ENCODE assay signal across 8 mouse cellular contexts in the genomic region with DNA sequence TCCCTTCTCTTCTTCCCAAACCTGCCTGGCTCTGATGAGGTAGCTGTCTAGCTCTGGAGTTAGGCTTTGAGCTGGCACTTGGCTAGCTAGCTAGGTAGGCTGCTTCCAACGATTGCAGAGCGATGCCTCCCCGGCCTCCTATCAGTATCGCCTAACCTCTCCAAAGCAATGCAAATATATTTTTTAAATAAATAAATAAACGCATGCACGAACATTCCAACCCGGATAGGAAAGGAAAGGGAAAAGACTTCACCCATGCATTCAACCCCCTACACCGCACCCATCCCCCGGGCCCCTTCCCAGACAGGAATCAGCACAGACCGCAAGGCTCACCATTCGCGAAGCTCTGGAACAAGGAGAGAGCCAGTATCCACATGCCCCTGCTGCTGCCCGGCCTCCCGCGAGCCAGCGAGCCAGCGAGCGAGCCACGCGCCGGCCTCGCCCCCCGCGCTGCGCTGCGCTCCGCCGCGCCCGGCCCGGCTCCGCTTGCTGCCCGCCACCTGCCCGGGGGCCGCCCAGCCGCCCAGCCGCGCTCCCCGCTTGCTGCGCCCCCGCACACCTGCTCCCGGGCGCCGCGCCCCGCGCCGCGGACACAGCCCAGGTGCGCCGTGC. TPM values are rescaled to one million over a fixed set of nuclear protein-coding genes. Genes with fewer than 3 reads are reported as not detected.
A peak's percentile ranks its signal among the peaks of the same experiment; 100 is the strongest.
DNase-seq lines count a peak whose midpoint lies in the region; ATAC-seq and TF ChIP-seq lines count a peak whose summit lies in the region.

No protein-coding gene starts in this region.

- TF ChIP-seq CTCF in left cerebral cortex, adult 2 months (IDR thresholded peaks at IDR 0.05) = no peak

- 1% methylated on average over 36 of the region's 51 CpGs for WGBS in embryonic facial prominence, embryonic 13.5 days
- WGBS in neural tube, embryonic 15.5 days = 1% methylated on average over 31 of the region's 51 CpGs

- ATAC-seq in CD4-positive, CD25-positive, alpha-beta regulatory T cell, adult 4 months = peak; percentile 8
- ATAC-seq in embryonic facial prominence, embryonic 13.5 days (ENCODE audit: insufficient number of reproducible peaks, insufficient read depth, low FRiP score, low TSS enrichment, low read depth) = peak; percentile 27; the same call in 1 of the 2 replicates
- ATAC-seq in neural tube, embryonic 15.5 days (ENCODE audit: low FRiP score) = peak; percentile 32

- H3K4me1 ChIP-seq in embryonic facial prominence, embryonic 13.5 days = peaks cover 11% of the 10 kb centered on the region
- peaks cover 44% of the 10 kb centered on the region for H3K4me1 ChIP-seq in neural tube, embryonic 15.5 days

- no peaks in the 10 kb centered on the region for H3K36me3 ChIP-seq in embryonic facial prominence, embryonic 13.5 days
- H3K36me3 ChIP-seq in neural tube, embryonic 15.5 days = no peaks in the 10 kb centered on the region

- peak; percentile 28 to 36 for DNase-seq in cerebellum, postnatal 4 days (ENCODE audit: low spot score in 2 of 2)
- no peak for DNase-seq in cerebellum, adult 11 months
- DNase-seq in left cerebral cortex, adult 2 months (ENCODE audit: extremely low spot score in 1 of 2, low spot score in 2 of 2) = peak; percentile 53 to 63
- no peak for DNase-seq in ovary, adult 18-20 months (ENCODE audit: low spot score)
- DNase-seq in adrenal gland, adult (ENCODE audit: inconsistent age in 2 of 2, low spot score in 1 of 2) = no peak

- H3K9ac ChIP-seq in embryonic facial prominence, embryonic 13.5 days = peak overlapping the region; percentile 66
- H3K9ac ChIP-seq in neural tube, embryonic 15.5 days (replicated peaks) = peak overlapping the region; percentile 88

- peak overlapping the region; percentile 98 for H3K4me2 ChIP-seq in embryonic facial prominence, embryonic 13.5 days
- peak overlapping the region; percentile 85 for H3K4me2 ChIP-seq in neural tube, embryonic 15.5 days

- peak overlapping the region; percentile 58 for H3K4me3 ChIP-seq in embryonic facial prominence, embryonic 13.5 days
- peak overlapping the region; percentile 62 for H3K4me3 ChIP-seq in left cerebral cortex, adult 2 months
- H3K4me3 ChIP-seq in neural tube, embryonic 15.5 days (replicated peaks) = peak overlapping the region; percentile 65

- no peak overlapping the region for H3K27ac ChIP-seq in embryonic facial prominence, embryonic 13.5 days
- peak overlapping the region; percentile 94 for H3K27ac ChIP-seq in left cerebral cortex, adult 2 months
- H3K27ac ChIP-seq in neural tube, embryonic 15.5 days (replicated peaks) = peak overlapping the region; percentile 96

- H3K27me3 ChIP-seq in embryonic facial prominence, embryonic 13.5 days = peaks cover 91% of the 10 kb centered on the region
- peaks cover 6% of the 10 kb centered on the region; the same call in 1 of the 2 replicates for H3K27me3 ChIP-seq in neural tube, embryonic 15.5 days (replicated peaks)

- no peaks in the 10 kb centered on the region for H3K9me3 ChIP-seq in embryonic facial prominence, embryonic 13.5 days
- H3K9me3 ChIP-seq in neural tube, embryonic 15.5 days (replicated peaks) = no peaks in the 10 kb centered on the region

- intact Hi-C loops in left cerebral cortex, adult 2 months (cut with DNase I) = loop anchor here (2.0 to 5.0 kb wide), 5 partner anchors 41 to 313 kb away; no protein-coding TSS in a partner anchor

RNA-seq across cellular contexts. Expression of a gene that starts 0.5 kb away (rescaled TPM):
- polyA plus RNA-seq in CD4-positive, CD25-positive, alpha-beta regulatory T cell, adult 4 months (2017; shearing (Covaris generic)) = 1 to 10 TPM; 1.9 to 2.8 TPM
- polyA plus RNA-seq in embryonic facial prominence, embryonic 13.5 days (2015; fragmentation: Nextera tagmentation; extraction: Ambion mirVana) = 0.11 and 0.33 TPM in 2 replicates
- total RNA-seq in left cerebral cortex, adult 2 months (2021) = 10 to 100 TPM; 41.2 to 44.9 TPM
- polyA plus RNA-seq in neural tube, embryonic 15.5 days (2015; fragmentation: Nextera tagmentation; extraction: Ambion mirVana) = 12.2 and 13.2 TPM in 2 replicates

Comparison
In these comparisons a context has a peak if more than half of its experiments do, and no peak if none do; other contexts are left out.
1. DNase-seq: peak in cerebellum, postnatal 4 days (2 of 2) and left cerebral cortex, adult 2 months (2 of 2); none in cerebellum, adult 11 months (single experiment), ovary, adult 18-20 months (single experiment) and adrenal gland, adult (0 of 2).
2. Peak in every context shown above with its lines, with median percentiles within 50 percentile points of each other: ATAC-seq and H3K4me3 ChIP-seq.